Mouse (Mus musculus): ENCODE measurements around the gene Serpinb6b.

The Serpinb6b gene

GRCm38 (mm10) chr13:32975710-32976109 lies 10.7 kb downstream of the Serpinb6b start:
- no peak for DNase-seq

- DNase-seq, result no peak
Observed at GRCm38 (mm10) chr13:32982556-32983042, 17.6 kb downstream of the Serpinb6b start.

GRCm38 (mm10) chr13:32986256-32986655 lies 21.2 kb downstream of the Serpinb6b start:
- no peak for DNase-seq

GRCm38 (mm10) chr13:32993152-32993893 lies 28.3 kb downstream of the Serpinb6b start:
- DNase-seq, result no peak

- DNase-seq, result no peak
Observed at GRCm38 (mm10) chr13:32993894-32994242, 28.9 kb downstream of the Serpinb6b start.

GRCm38 (mm10) chr13:32995051-32995450 lies 30.0 kb downstream of the Serpinb6b start:
- no peak for DNase-seq

- DNase-seq, result no peak
Observed at GRCm38 (mm10) chr13:33001341-33001740, 36.3 kb downstream of the Serpinb6b start.

GRCm38 (mm10) chr13:33002950-33003349 lies 37.9 kb downstream of the Serpinb6b start, which contains the start of gene Serpinb9:
Gene Serpinb9, plus strand, starts transcription at chr13:33003250.
- no peak for DNase-seq

- DNase-seq, result no peak
Observed at GRCm38 (mm10) chr13:33003523-33004413, 38.8 kb downstream of the Serpinb6b start.

- DNase-seq, result peak; percentile 90
Observed at GRCm38 (mm10) chr13:33004414-33005105, 39.6 kb downstream of the Serpinb6b start.

GRCm38 (mm10) chr13:33005501-33006075 lies 40.6 kb downstream of the Serpinb6b start:
- peak; percentile 19 for DNase-seq

GRCm38 (mm10) chr13:33006555-33006954 lies 41.5 kb downstream of the Serpinb6b start:
- no peak for DNase-seq

GRCm38 (mm10) chr13:33012395-33012794 lies 47.4 kb downstream of the Serpinb6b start:
- peak; percentile 22 for DNase-seq

GRCm38 (mm10) chr13:33013271-33013670 lies 48.3 kb downstream of the Serpinb6b start:
- no peak for DNase-seq

- DNase-seq, result no peak
Observed at GRCm38 (mm10) chr13:33022371-33022770, 57.4 kb downstream of the Serpinb6b start.

GRCm38 (mm10) chr13:33026427-33027057 lies 61.5 kb downstream of the Serpinb6b start:
- no peak for DNase-seq

- no peak for DNase-seq
Observed at GRCm38 (mm10) chr13:33027244-33027643, 62.2 kb downstream of the Serpinb6b start, which contains the start of gene Serpinb9b. Gene Serpinb9b, plus strand, starts transcription at chr13:33027416.

- no peak for DNase-seq
Observed at GRCm38 (mm10) chr13:33028146-33028545, 63.1 kb downstream of the Serpinb6b start.

GRCm38 (mm10) chr13:33028550-33028949 lies 63.5 kb downstream of the Serpinb6b start:
- DNase-seq, result no peak
